Mouse (Mus musculus) monocyte, adult 2 months (primary cell): Measurements from ENCODE around the gene Pbx4.

Experiments used
- DNase-seq, 2 experiments: peaks; one replicate each; pipeline ENCODE4 v3.0.0; 2022; ENCODE audit warnings: low spot score in 2 of 2, low read depth in 1 of 2

Pbx4 gene

DNA sequence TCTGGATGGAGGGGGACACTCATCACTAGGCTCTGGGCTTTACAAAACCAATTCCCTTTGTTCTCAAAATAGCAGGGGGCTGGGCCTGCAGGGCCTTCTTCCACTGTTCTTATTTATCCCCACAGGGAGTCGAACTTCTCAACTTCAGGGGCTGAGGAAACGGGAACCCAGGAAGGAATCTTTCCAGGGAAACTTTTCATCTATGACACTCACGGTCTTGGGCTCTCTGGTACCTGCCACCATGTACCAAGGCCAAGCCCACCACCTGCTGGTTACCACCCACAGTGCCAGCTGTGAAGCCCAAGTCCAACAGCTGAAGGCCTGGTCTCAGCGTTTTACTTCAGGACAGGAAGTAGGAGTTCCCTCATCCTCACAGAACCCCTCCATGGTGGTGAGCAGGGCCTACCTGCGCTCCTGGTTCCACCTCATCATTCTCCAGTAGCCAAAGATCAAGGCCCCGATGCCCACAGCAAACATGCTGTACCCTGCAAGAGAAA lies 62.6 kb downstream of the Pbx4 start:
- no peak for DNase-seq

GRCm38 (mm10) chr8:69895772-69896451 lies 63.6 kb downstream of the Pbx4 start:
- DNase-seq, result no peak

GRCm38 (mm10) chr8:69897857-69898256 lies 65.6 kb downstream of the Pbx4 start:
- no peak for DNase-seq

DNA sequence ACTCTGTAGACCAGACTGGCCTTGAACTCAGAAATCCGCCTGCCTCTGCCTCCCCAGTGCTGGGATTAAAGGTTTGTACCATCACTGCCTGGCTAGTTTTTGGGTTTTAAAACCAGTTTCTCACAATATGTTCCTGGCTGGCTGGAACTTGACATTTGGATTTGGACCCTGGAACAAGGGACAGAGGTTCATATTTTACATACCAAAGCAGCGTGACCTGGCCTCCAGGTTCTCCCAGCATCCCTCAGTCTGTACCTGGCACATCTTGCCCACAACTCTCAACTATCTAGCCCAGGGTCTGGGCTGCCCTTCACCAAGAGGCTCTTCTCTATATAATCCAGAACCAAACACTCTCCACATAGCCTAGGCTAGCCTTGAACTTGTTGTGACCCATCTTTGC lies 67.6 kb downstream of the Pbx4 start:
- no peak for DNase-seq

DNA sequence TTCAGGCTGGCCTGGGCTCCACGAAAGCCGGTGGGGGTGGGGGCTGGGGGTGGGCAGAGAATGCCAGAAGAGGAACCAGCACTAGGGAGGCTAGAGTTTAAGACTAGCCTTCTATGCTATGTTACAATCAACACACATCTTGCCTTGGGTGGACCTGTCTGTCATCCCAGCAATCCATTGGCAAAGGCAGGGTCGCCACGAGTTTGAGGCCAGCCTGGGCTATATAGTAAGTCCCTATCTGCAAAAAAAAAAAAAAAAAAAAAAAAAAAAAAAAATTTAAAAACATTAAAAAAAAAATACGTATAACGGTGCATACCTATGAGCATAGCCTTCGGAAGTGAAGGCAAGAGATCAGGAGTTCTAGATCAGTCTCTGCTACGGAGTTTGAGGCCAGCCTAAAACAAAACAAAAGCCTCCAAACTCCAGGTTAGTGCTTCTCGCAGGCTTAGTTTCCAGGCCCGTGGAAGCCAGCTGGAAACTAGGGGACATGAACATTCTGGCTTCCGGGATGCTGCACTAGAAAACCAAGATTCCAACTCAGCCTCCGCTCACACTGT lies 68.7 kb downstream of the Pbx4 start:
- no peak for DNase-seq

- peak; percentile 97 to 98 for DNase-seq
Observed at GRCm38 (mm10) chr8:69901484-69902162, 69.3 kb downstream of the Pbx4 start.

GRCm38 (mm10) chr8:69902163-69903062 lies 70.1 kb downstream of the Pbx4 start, which contains the start of the genes Tssk6, Ndufa13 and Yjefn3:
Gene Tssk6 (plus strand): TSS chr8:69902184.
Gene Ndufa13 (minus strand): TSS chr8:69902558.
Gene Yjefn3 (minus strand): TSS chr8:69902712.
- DNase-seq, result peak in 1 of 2 experiments; percentile 25

DNA sequence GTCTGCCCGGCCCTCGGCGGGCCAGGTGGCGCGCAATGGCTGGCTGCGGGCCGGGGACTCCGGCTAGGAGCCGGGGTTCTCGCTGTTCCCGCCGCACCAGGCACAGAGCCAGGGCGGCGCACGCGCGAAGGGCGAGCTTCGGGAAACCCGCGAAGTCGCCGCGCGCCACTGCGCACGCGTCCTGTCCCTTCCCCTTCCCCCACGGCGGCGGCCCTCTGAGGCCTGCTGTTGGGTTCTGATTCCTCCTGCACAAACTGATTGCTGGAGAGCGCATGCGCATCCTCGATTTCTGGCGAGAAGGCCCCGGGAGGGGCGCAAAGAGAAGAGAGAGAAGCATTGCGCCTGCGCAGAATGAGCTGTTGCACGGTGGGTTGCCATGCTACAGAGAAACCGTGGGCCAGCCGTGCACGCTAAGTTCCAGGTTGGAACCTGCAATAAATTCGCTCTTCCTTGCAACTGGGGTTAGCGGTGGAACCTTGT lies 70.8 kb downstream of the Pbx4 start:
- DNase-seq, result peak; percentile 94 to 96

- no peak for DNase-seq
Observed at GRCm38 (mm10) chr8:69904096-69904495, 71.8 kb downstream of the Pbx4 start.

DNA sequence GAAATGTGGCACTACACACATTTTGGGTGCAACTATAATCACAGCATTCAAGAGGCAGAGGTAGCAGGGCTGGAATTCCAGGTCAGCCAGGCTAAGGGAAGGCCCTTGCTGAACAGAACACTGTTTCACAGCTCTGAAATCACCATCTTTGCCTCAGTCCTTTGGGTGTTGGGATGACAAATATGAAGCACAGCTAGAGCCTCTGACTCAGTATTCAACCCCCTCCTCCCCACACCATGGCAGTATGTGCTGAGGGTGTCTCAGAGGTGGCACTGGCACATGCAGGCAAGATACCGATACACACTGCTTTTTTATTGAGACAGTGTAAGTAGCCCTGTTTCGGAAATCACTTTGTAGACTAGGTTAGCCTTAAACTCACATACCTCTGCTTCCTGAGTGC lies 74.0 kb downstream of the Pbx4 start:
- no peak for DNase-seq

GRCm38 (mm10) chr8:69907106-69907505 lies 74.8 kb downstream of the Pbx4 start:
- no peak for DNase-seq

- DNase-seq, result no peak
Observed at GRCm38 (mm10) chr8:69911917-69912316, 79.6 kb downstream of the Pbx4 start.

GRCm38 (mm10) chr8:69912478-69913074 lies 80.3 kb downstream of the Pbx4 start:
- no peak for DNase-seq

GRCm38 (mm10) chr8:69914526-69914925 lies 82.2 kb downstream of the Pbx4 start:
- DNase-seq, result no peak

GRCm38 (mm10) chr8:69915748-69916147 lies 83.5 kb downstream of the Pbx4 start:
- no peak for DNase-seq

DNA sequence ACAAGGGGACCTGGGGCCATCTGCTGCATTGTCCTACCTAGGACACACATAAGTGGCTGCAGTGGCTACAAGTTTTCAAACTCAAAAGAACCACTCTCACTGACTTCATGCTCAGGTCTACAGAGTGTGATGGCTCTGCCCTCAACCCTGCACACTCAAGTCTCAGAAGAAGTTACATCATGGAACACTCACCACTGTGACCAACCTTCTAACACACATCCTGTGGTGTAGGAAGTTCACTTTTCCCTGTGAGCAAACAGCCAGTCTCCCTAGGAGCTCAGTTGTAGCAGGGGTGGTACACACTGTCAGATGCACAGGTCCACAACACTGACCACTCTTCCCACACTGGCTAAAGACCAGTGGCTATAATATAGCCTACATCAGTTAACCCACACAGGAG lies 86.2 kb downstream of the Pbx4 start:
- DNase-seq, result no peak

DNA sequence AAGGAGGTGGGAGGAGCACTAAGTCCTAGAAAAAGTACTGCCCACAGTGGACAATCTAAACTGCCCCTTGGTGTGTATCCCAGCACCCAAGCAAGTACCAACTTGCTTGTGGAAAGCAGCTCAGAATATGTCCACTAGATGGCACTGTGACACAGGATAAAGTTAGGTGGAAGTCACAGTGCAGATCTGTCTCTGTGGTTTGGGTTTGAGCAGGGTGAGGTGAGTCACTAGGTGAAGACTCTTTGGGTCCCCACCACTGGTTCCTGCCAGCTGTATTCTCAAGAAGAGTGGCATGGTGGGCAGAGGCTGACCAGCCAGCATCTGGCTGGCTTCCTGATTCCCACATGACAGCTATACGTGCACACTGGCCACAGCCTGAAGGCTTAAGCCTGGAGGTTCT lies 86.7 kb downstream of the Pbx4 start:
- peak; percentile 54 to 68 for DNase-seq

- peak; percentile 67 to 78 for DNase-seq
Observed at GRCm38 (mm10) chr8:69919876-69920662, 87.8 kb downstream of the Pbx4 start.

DNA sequence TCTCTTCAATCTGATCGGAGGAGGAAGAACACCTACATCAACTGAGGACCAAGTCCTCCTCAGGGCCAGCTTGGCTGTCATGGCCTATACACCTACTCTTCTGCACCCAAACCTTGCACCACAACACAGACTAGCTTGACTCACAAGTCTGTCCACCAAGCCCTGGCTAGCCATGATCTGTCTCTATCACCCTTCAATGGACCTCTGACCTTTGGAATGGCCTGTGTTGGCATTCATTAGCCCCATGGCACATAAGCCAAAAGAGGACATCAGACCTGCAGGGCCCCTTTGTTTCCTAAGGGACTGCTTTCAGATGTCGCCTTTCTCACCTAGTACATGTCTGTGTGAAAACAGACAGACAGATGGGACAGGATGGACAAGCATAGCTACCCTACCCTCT lies 88.8 kb downstream of the Pbx4 start:
- no peak for DNase-seq
